Mouse (Mus musculus): ENCODE results near the gene Elp4. TPM values are rescaled to one million over a fixed set of nuclear protein-coding genes. Genes with fewer than 3 reads are reported as not detected.

The Elp4 gene
- polyA plus RNA-seq, 1 experiment from 2014 or later, result 48.5 TPM

GRCm38 (mm10) chr2:105666331-105666730 is 238.0 kb downstream of the Elp4 start:
- H3K4me1 ChIP-seq, result peaks cover 36% of the 10 kb centered on the region
- no peak overlapping the region; the same call in 1 of the 2 replicates for H3K4me3 ChIP-seq

GRCm38 (mm10) chr2:105665491-105666250 is 238.7 kb downstream of the Elp4 start:
- Histone ChIP-seq H3K4me3 (no peak overlapping the region), H3K27ac (replicated peaks) (no peak overlapping the region), H3K27me3 (peaks cover 99% of the 10 kb centered on the region), H3K9me3 (no peaks in the 10 kb centered on the region), H3K9ac (replicated peaks) (no peak overlapping the region), H3K36me3 (no peaks in the 10 kb centered on the region), H3K4me2 (replicated peaks) (no peak overlapping the region), H3K4me1 (peaks cover 40% of the 10 kb centered on the region)
- ATAC-seq (ENCODE audit: low FRiP score, low read depth), result no peak
- 15% methylated on average over 5 of the region's 5 CpGs for WGBS

More at GRCm38 (mm10) chr2:105666331-105666730, 238.0 kb downstream of the Elp4 start:
- no peaks in the 10 kb centered on the region for H3K9me3 ChIP-seq
- H3K4me2 ChIP-seq (replicated peaks), result 0 out of 2 replicates have a peak overlapping the region, but pooled peaks have one; percentile 2
- peaks cover 99% of the 10 kb centered on the region for H3K27me3 ChIP-seq
- 9% methylated on average over 6 of the region's 6 CpGs for WGBS
- no peaks in the 10 kb centered on the region for H3K36me3 ChIP-seq
- H3K27ac ChIP-seq (replicated peaks), result no peak overlapping the region
- no peak for ATAC-seq (ENCODE audit: low FRiP score, low read depth)
- H3K9ac ChIP-seq (replicated peaks), result no peak overlapping the region

DNA sequence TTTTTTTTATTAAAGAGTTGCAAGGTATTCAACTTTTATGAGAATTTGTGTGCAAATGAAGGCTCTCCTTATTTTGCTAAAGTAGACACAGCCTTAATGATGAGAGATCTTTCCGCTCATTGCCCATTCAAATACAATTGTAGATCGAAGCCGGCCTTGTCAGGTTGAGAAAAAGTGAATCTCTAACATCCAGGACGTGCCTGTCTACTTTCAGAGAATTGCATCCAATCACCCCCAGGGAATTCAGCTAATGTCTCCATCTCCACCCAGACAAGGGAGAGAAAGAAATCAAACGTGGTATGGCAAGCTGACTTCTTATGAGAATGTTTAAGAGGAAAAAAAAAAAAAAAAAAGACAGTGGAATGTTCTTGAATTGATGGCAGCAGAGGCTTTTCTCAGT is 239.4 kb downstream of the Elp4 start:
- no peak overlapping the region for H3K9ac ChIP-seq (replicated peaks)
- H3K4me1 ChIP-seq, result peaks cover 47% of the 10 kb centered on the region
- 6% methylated on average over 5 of the region's 5 CpGs for WGBS

DNA sequence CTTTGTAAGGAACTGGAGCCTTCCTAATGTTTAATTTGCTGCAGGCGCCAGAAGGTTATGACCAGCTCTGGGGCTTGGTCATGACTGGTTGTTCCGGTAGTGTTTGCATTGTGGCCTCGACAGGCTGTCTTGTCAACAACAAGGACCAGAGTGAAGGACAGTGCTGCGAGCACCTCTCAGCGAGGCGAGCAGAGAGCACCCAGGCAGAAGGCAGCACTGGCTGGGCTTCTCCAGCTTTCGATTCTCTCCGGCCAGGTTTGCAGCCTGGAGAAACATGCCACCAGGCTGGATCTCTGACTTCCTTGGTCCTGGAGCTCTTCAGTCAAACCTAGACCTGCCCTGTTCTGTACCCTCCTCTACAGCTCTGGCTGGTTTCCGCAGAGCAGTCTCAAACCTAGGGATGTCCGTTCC is 241.3 kb downstream of the Elp4 start:
- ATAC-seq (ENCODE audit: low FRiP score, low read depth), result no peak
- Histone ChIP-seq H3K4me1 (peaks cover 36% of the 10 kb centered on the region), H3K9ac (replicated peaks) (no peak overlapping the region), H3K27ac (replicated peaks) (no peak overlapping the region), H3K4me3 (no peak overlapping the region), H3K9me3 (no peaks in the 10 kb centered on the region), H3K36me3 (no peaks in the 10 kb centered on the region), H3K27me3 (peaks cover 99% of the 10 kb centered on the region), H3K4me2 (replicated peaks) (no peak overlapping the region)
- 7% methylated on average over 10 of the region's 10 CpGs for WGBS

More for the DNA sequence above, 239.4 kb downstream of the Elp4 start:
- no peaks in the 10 kb centered on the region for H3K9me3 ChIP-seq
- no peaks in the 10 kb centered on the region for H3K36me3 ChIP-seq
- ATAC-seq (ENCODE audit: low FRiP score, low read depth), result no peak
- no peak overlapping the region for H3K4me3 ChIP-seq
- no peak overlapping the region for H3K27ac ChIP-seq (replicated peaks)
- peaks cover 99% of the 10 kb centered on the region for H3K27me3 ChIP-seq
- H3K4me2 ChIP-seq (replicated peaks), result no peak overlapping the region

DNA sequence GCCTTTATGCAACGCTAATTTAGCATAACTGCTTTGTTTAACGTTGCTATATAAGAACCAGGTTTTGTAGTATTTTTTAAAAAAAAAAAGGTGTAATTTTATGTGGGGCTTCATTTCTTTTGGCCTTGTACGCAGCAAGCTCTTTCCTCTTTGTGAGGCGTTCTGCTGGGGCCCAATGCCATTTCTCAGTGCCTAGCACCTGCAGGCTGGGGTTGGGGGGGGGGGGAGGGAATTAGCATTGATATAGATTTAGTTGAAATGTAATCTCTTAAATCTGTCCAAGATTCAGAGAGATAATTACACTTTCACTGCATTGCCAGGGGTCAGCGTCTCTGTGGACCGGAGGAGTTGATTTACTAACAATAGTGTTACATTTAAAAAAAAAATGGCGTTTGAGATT is 241.8 kb downstream of the Elp4 start:
- peaks cover 34% of the 10 kb centered on the region for H3K4me1 ChIP-seq
- no peak for ATAC-seq (ENCODE audit: low FRiP score, low read depth)
- H3K4me2 ChIP-seq (replicated peaks), result no peak overlapping the region
- no peak overlapping the region for H3K9ac ChIP-seq (replicated peaks)
- no peaks in the 10 kb centered on the region for H3K9me3 ChIP-seq
- H3K27ac ChIP-seq (replicated peaks), result no peak overlapping the region
- H3K27me3 ChIP-seq, result peaks cover 97% of the 10 kb centered on the region
- H3K36me3 ChIP-seq, result no peaks in the 10 kb centered on the region
- 2% methylated on average over 7 of the region's 7 CpGs for WGBS
- no peak overlapping the region for H3K4me3 ChIP-seq

- Histone ChIP-seq H3K27ac (replicated peaks) (no peak overlapping the region), H3K36me3 (no peaks in the 10 kb centered on the region), H3K4me2 (replicated peaks) (no peak overlapping the region), H3K9ac (replicated peaks) (no peak overlapping the region), H3K4me3 (no peak overlapping the region; the same call in 1 of the 2 replicates), H3K27me3 (peaks cover 97% of the 10 kb centered on the region), H3K4me1 (peaks cover 30% of the 10 kb centered on the region), H3K9me3 (no peaks in the 10 kb centered on the region)
- 3% methylated on average over 16 of the region's 16 CpGs for WGBS
- no peak for ATAC-seq (ENCODE audit: low FRiP score, low read depth)
Measured at GRCm38 (mm10) chr2:105662121-105662520, 242.2 kb downstream of the Elp4 start.

DNA sequence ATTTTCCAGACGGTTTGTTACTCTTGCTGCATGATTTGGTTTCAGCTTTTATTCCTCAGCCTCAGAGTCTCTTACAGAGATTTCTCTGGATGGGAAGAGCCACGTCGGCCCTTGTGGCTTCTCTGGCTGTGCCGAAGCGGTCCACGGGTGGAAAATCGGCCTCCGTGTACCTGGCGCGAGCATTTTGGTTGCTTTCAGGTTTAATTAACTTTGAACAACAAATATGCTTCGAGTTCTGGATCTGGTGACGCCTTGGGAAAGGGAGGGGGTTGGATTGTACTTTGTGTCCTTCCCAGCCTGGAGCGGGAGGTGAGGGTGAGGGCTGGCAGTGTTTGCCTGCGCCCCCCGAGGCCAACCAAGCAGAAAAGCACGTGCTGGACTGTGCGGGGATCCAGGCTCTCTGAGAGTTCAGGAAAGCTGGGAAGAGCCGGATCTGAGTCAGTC is 242.7 kb downstream of the Elp4 start:
- Histone ChIP-seq H3K4me3 (peak overlapping the region; percentile 7; the same call in 1 of the 2 replicates), H3K9ac (replicated peaks) (no peak overlapping the region), H3K36me3 (no peaks in the 10 kb centered on the region), H3K27me3 (peaks cover 97% of the 10 kb centered on the region), H3K27ac (replicated peaks) (no peak overlapping the region), H3K4me1 (peaks cover 25% of the 10 kb centered on the region), H3K9me3 (no peaks in the 10 kb centered on the region), H3K4me2 (replicated peaks) (peak overlapping the region; percentile 7; the same call in 1 of the 2 replicates)
- WGBS, result under 1% methylated on average over 18 of the region's 18 CpGs
- ATAC-seq (ENCODE audit: low FRiP score, low read depth), result no peak

GRCm38 (mm10) chr2:105660874-105661622 is 243.3 kb downstream of the Elp4 start:
- no peak overlapping the region for H3K27ac ChIP-seq (replicated peaks)

GRCm38 (mm10) chr2:105659926-105660873 is 244.2 kb downstream of the Elp4 start:
- H3K27ac ChIP-seq (replicated peaks), result no peak overlapping the region
- H3K27me3 ChIP-seq, result peaks cover 96% of the 10 kb centered on the region
- H3K4me3 ChIP-seq, result peak overlapping the region; percentile 20
- no peak overlapping the region; the same call in 1 of the 2 replicates for H3K9ac ChIP-seq (replicated peaks)
- ATAC-seq (ENCODE audit: low FRiP score, low read depth), result peak; percentile 72
- no peaks in the 10 kb centered on the region for H3K36me3 ChIP-seq
- peaks cover 21% of the 10 kb centered on the region for H3K4me1 ChIP-seq
- 1% methylated on average over 41 of the region's 41 CpGs for WGBS
- peak overlapping the region; percentile 38 for H3K4me2 ChIP-seq (replicated peaks)
- H3K9me3 ChIP-seq, result no peaks in the 10 kb centered on the region

More at GRCm38 (mm10) chr2:105660874-105661622, 243.3 kb downstream of the Elp4 start:
- no peaks in the 10 kb centered on the region for H3K36me3 ChIP-seq
- peak overlapping the region; percentile 13 for H3K4me3 ChIP-seq
- peaks cover 21% of the 10 kb centered on the region for H3K4me1 ChIP-seq
- H3K27me3 ChIP-seq, result peaks cover 96% of the 10 kb centered on the region
- H3K9me3 ChIP-seq, result no peaks in the 10 kb centered on the region
- no peak; the same call in 1 of the 2 replicates for ATAC-seq (ENCODE audit: low FRiP score, low read depth)
- H3K4me2 ChIP-seq (replicated peaks), result peak overlapping the region; percentile 38
- H3K9ac ChIP-seq (replicated peaks), result no peak overlapping the region; the same call in 1 of the 2 replicates
- WGBS, result 2% methylated on average over 25 of the region's 26 CpGs

GRCm38 (mm10) chr2:105659350-105659749 is 245.0 kb downstream of the Elp4 start:
- peak overlapping the region; percentile 38 for H3K4me2 ChIP-seq (replicated peaks)

DNA sequence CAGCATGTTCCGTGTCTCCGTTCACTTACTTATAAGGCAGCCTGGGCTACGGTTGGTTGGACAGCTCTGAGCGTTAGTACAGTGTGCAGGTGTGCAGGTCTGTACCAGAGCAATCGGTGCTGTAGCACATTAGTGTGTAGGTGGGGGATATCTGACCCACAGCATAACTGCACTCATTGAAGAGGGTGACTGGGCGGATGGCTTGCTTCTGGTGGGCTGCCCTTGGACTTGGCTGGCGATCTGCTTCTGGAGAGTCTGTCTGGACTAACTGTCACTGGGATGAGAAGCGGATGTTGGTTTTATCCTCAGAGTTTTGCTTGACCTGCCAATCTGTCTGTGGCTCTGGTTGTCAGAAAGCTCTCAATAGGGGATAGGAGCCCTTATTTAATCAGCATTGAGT is 247.9 kb downstream of the Elp4 start:
- Histone ChIP-seq H3K9me3 (no peaks in the 10 kb centered on the region), H3K4me1 (peaks cover 17% of the 10 kb centered on the region), H3K36me3 (no peaks in the 10 kb centered on the region), H3K27me3 (peaks cover 94% of the 10 kb centered on the region), H3K4me3 (no peak overlapping the region), H3K9ac (replicated peaks) (no peak overlapping the region), H3K4me2 (replicated peaks) (no peak overlapping the region), H3K27ac (replicated peaks) (no peak overlapping the region)
- ATAC-seq (ENCODE audit: low FRiP score, low read depth), result no peak
- 83% methylated on average over 8 of the region's 8 CpGs for WGBS

More at GRCm38 (mm10) chr2:105659350-105659749, 245.0 kb downstream of the Elp4 start:
- Histone ChIP-seq H3K36me3 (no peaks in the 10 kb centered on the region), H3K27me3 (peaks cover 94% of the 10 kb centered on the region), H3K9me3 (no peaks in the 10 kb centered on the region), H3K4me1 (peaks cover 21% of the 10 kb centered on the region), H3K9ac (replicated peaks) (no peak overlapping the region), H3K4me3 (peak overlapping the region; percentile 20; the same call in 1 of the 2 replicates), H3K27ac (replicated peaks) (no peak overlapping the region)
- ATAC-seq (ENCODE audit: low FRiP score, low read depth), result no peak
- 10% methylated on average over 9 of the region's 9 CpGs for WGBS

Measured in midbrain, embryonic 12.5 days (tissue).